Mouse (Mus musculus) embryonic facial prominence, embryonic 12.5 days (tissue): ENCODE results near the gene Atrnl1. TPM values are rescaled to one million over a fixed set of nuclear protein-coding genes. Genes with fewer than 3 reads are reported as not detected.
A peak's percentile ranks its signal among the peaks of the same experiment; 100 is the strongest.

Experiments used
- ATAC-seq: fragments of 200-750 bp; cut with Nextera tagmentation; 2 replicates; pipeline ENCODE4 v1.8.0; 2017; ENCODE audit not compliant: insufficient number of reproducible peaks, insufficient read depth, low FRiP score, low TSS enrichment
- H3K27ac ChIP-seq: fragments of 300-500 bp; sonication (generic); 2 replicates; pipeline ENCODE4 v1.5.1; 2016; ENCODE audit warnings: mild to moderate bottlenecking
- H3K27me3 ChIP-seq: fragments of 300-500 bp; sonication (generic); 2 replicates; pipeline ENCODE4 v1.6.1; 2016; ENCODE audit warnings: mild to moderate bottlenecking, moderate library complexity
- H3K36me3 ChIP-seq: fragments of 300-500 bp; sonication (generic); 2 replicates; pipeline ENCODE4 v1.6.1; 2016; ENCODE audit warnings: mild to moderate bottlenecking
- H3K4me1 ChIP-seq: fragments of 300-500 bp; sonication (generic); 2 replicates; pipeline ENCODE4 v1.6.1; 2016
- H3K4me2 ChIP-seq: fragments of 300-500 bp; sonication (generic); replicated peaks from 2 replicates; pipeline ENCODE4 v1.6.1; 2016; ENCODE audit warnings: mild to moderate bottlenecking, moderate library complexity
- H3K4me3 ChIP-seq: fragments of 300-500 bp; sonication (generic); 2 replicates; pipeline ENCODE4 v1.5.1; 2016; ENCODE audit warnings: mild to moderate bottlenecking
- H3K9ac ChIP-seq: fragments of 300-500 bp; sonication (generic); 2 replicates; pipeline ENCODE4 v1.6.1; 2016; ENCODE audit warnings: mild to moderate bottlenecking, moderate library complexity
- H3K9me3 ChIP-seq: fragments of 300-500 bp; sonication (generic); 2 replicates; pipeline ENCODE4 v1.6.1; 2016; ENCODE audit warnings: mild to moderate bottlenecking, moderate library complexity
- WGBS: fragments of 180-500 bp; shearing (Covaris S2); methylation state at CpG from one replicate; pipeline ENCODE4 v1.1.7; 2016; 5-methylcytosine and 5-hydroxymethylcytosine counted together
- polyA plus RNA-seq: library from polyadenylated mRNA; unstranded; fragments of >200 nt; fragmentation: Nextera tagmentation; extraction: Ambion mirVana; gene quantifications from 2 replicates; pipeline ENCODE4 v1.2.1, GENCODE M21; 2016

The Atrnl1 gene
- polyA plus RNA-seq, 1 experiment from 2014 or later = 12.8 TPM

- 0 out of 2 replicates have a peak, but pooled peaks cover 10% of the 10 kb centered on the region for H3K4me1 ChIP-seq
- H3K4me3 ChIP-seq = no peak overlapping the region
- no peaks in the 10 kb centered on the region for H3K9me3 ChIP-seq
- H3K27me3 ChIP-seq = no peaks in the 10 kb centered on the region
- ATAC-seq = no peak
- H3K27ac ChIP-seq = no peak overlapping the region
- WGBS = 32% methylated on average over 6 of the region's 6 CpGs
- no peak overlapping the region for H3K9ac ChIP-seq
- H3K36me3 ChIP-seq = no peaks in the 10 kb centered on the region
- no peak overlapping the region for H3K4me2 ChIP-seq
Measured at GRCm38 (mm10) chr19:58075252-58075651, 464.4 kb downstream of the Atrnl1 start.

GRCm38 (mm10) chr19:58076961-58077371 lies 466.1 kb downstream of the Atrnl1 start:
- Histone ChIP-seq H3K4me1 (0 out of 2 replicates have a peak, but pooled peaks cover 10% of the 10 kb centered on the region), H3K9ac (no peak overlapping the region), H3K9me3 (no peaks in the 10 kb centered on the region), H3K27ac (no peak overlapping the region), H3K4me2 (no peak overlapping the region), H3K4me3 (no peak overlapping the region), H3K36me3 (no peaks in the 10 kb centered on the region), H3K27me3 (no peaks in the 10 kb centered on the region)
- no peak for ATAC-seq
- WGBS = 51% methylated on average over 14 of the region's 14 CpGs

- no peaks in the 10 kb centered on the region for H3K9me3 ChIP-seq
- 77% methylated on average over 10 of the region's 10 CpGs for WGBS
- H3K36me3 ChIP-seq = no peaks in the 10 kb centered on the region
- H3K9ac ChIP-seq = no peak overlapping the region
- H3K4me1 ChIP-seq = 0 out of 2 replicates have a peak, but pooled peaks cover 10% of the 10 kb centered on the region
- ATAC-seq = no peak
- no peak overlapping the region for H3K4me2 ChIP-seq
- no peak overlapping the region for H3K4me3 ChIP-seq
- no peak overlapping the region for H3K27ac ChIP-seq
- H3K27me3 ChIP-seq = no peaks in the 10 kb centered on the region
Measured at GRCm38 (mm10) chr19:58077529-58078070, 466.8 kb downstream of the Atrnl1 start.

- WGBS = 92% methylated on average over 6 of the region's 6 CpGs
- Histone ChIP-seq H3K36me3 (no peaks in the 10 kb centered on the region), H3K9me3 (no peaks in the 10 kb centered on the region), H3K27me3 (no peaks in the 10 kb centered on the region), H3K4me3 (no peak overlapping the region), H3K4me1 (0 out of 2 replicates have a peak, but pooled peaks cover 3% of the 10 kb centered on the region), H3K27ac (no peak overlapping the region), H3K4me2 (no peak overlapping the region), H3K9ac (no peak overlapping the region)
- no peak for ATAC-seq
Measured at GRCm38 (mm10) chr19:58080168-58080567, 469.3 kb downstream of the Atrnl1 start.

GRCm38 (mm10) chr19:58082751-58083150 lies 471.9 kb downstream of the Atrnl1 start:
- Histone ChIP-seq H3K9me3 (no peaks in the 10 kb centered on the region), H3K27me3 (no peaks in the 10 kb centered on the region), H3K4me1 (peaks cover under 1% of the 10 kb centered on the region; the same call in 1 of the 2 replicates), H3K9ac (no peak overlapping the region), H3K27ac (no peak overlapping the region), H3K4me3 (no peak overlapping the region), H3K4me2 (no peak overlapping the region), H3K36me3 (no peaks in the 10 kb centered on the region)
- 96% methylated on average over 19 of the region's 19 CpGs for WGBS
- ATAC-seq = no peak

- Histone ChIP-seq H3K4me3 (no peak overlapping the region), H3K9me3 (no peaks in the 10 kb centered on the region), H3K9ac (no peak overlapping the region), H3K27ac (no peak overlapping the region), H3K4me2 (no peak overlapping the region), H3K27me3 (no peaks in the 10 kb centered on the region), H3K36me3 (no peaks in the 10 kb centered on the region), H3K4me1 (peaks cover 13% of the 10 kb centered on the region)
- ATAC-seq = no peak
- 86% methylated on average over 14 of the region's 14 CpGs for WGBS
Measured at GRCm38 (mm10) chr19:58084826-58085225, 474.0 kb downstream of the Atrnl1 start.

- Histone ChIP-seq H3K27ac (no peak overlapping the region), H3K4me3 (no peak overlapping the region), H3K4me1 (peaks cover 13% of the 10 kb centered on the region), H3K36me3 (no peaks in the 10 kb centered on the region), H3K4me2 (no peak overlapping the region), H3K27me3 (no peaks in the 10 kb centered on the region), H3K9me3 (no peaks in the 10 kb centered on the region), H3K9ac (no peak overlapping the region)
- WGBS = 90% methylated on average over 8 of the region's 8 CpGs
- no peak for ATAC-seq
Measured at GRCm38 (mm10) chr19:58086734-58087133, 475.9 kb downstream of the Atrnl1 start.

GRCm38 (mm10) chr19:58087901-58088300 lies 477.1 kb downstream of the Atrnl1 start:
- 85% methylated on average over 1 of the region's 1 CpGs for WGBS
- H3K27me3 ChIP-seq = no peaks in the 10 kb centered on the region
- H3K4me1 ChIP-seq = peaks cover 13% of the 10 kb centered on the region
- ATAC-seq = no peak
- H3K9ac ChIP-seq = no peak overlapping the region
- no peak overlapping the region for H3K4me3 ChIP-seq
- no peak overlapping the region for H3K4me2 ChIP-seq
- no peaks in the 10 kb centered on the region for H3K36me3 ChIP-seq
- H3K9me3 ChIP-seq = no peaks in the 10 kb centered on the region
- no peak overlapping the region for H3K27ac ChIP-seq

- Histone ChIP-seq H3K4me3 (no peak overlapping the region), H3K27me3 (no peaks in the 10 kb centered on the region), H3K4me1 (peaks cover 13% of the 10 kb centered on the region), H3K36me3 (no peaks in the 10 kb centered on the region), H3K9ac (no peak overlapping the region), H3K27ac (no peak overlapping the region), H3K4me2 (no peak overlapping the region), H3K9me3 (no peaks in the 10 kb centered on the region)
- ATAC-seq = no peak
- 39% methylated on average over 7 of the region's 7 CpGs for WGBS
Measured at GRCm38 (mm10) chr19:58088433-58088832, 477.6 kb downstream of the Atrnl1 start.

- Histone ChIP-seq H3K4me2 (no peak overlapping the region), H3K9me3 (no peaks in the 10 kb centered on the region), H3K27ac (no peak overlapping the region), H3K27me3 (no peaks in the 10 kb centered on the region), H3K4me1 (peaks cover 30% of the 10 kb centered on the region), H3K9ac (no peak overlapping the region), H3K4me3 (no peak overlapping the region), H3K36me3 (no peaks in the 10 kb centered on the region)
- ATAC-seq = no peak
- 90% methylated on average over 16 of the region's 16 CpGs for WGBS
Measured at GRCm38 (mm10) chr19:58091911-58092310, 481.1 kb downstream of the Atrnl1 start.

- 35% methylated on average over 14 of the region's 14 CpGs for WGBS
- Histone ChIP-seq H3K27ac (no peak overlapping the region), H3K4me3 (no peak overlapping the region), H3K4me1 (peaks cover 17% of the 10 kb centered on the region), H3K9ac (no peak overlapping the region), H3K36me3 (no peaks in the 10 kb centered on the region), H3K4me2 (0 out of 2 replicates have a peak overlapping the region, but pooled peaks have one; percentile 19), H3K27me3 (no peaks in the 10 kb centered on the region), H3K9me3 (no peaks in the 10 kb centered on the region)
- ATAC-seq = no peak
Measured at GRCm38 (mm10) chr19:58094781-58095543, 484.1 kb downstream of the Atrnl1 start.

GRCm38 (mm10) chr19:58095776-58096175 lies 484.9 kb downstream of the Atrnl1 start:
- Histone ChIP-seq H3K4me2 (0 out of 2 replicates have a peak overlapping the region, but pooled peaks have one; percentile 19), H3K36me3 (no peaks in the 10 kb centered on the region), H3K27ac (no peak overlapping the region), H3K4me3 (no peak overlapping the region), H3K9ac (no peak overlapping the region), H3K27me3 (no peaks in the 10 kb centered on the region), H3K9me3 (no peaks in the 10 kb centered on the region), H3K4me1 (peaks cover 17% of the 10 kb centered on the region)
- 42% methylated on average over 7 of the region's 7 CpGs for WGBS
- no peak for ATAC-seq
